Mouse (Mus musculus) kidney, postnatal 10 days (tissue): ENCODE measurements at regions not wholly inside any gene's neighbourhood (a gene's known extent, or its start where the extent isn't known, plus 50 kb on each side); places are given as distances from the start of the nearest gene placed in this dataset.

ENCODE experiments used
- DNase-seq: peaks from one replicate; pipeline ENCODE4 v3.0.0; 2021; ENCODE audit warnings: mixed read lengths

DNA sequence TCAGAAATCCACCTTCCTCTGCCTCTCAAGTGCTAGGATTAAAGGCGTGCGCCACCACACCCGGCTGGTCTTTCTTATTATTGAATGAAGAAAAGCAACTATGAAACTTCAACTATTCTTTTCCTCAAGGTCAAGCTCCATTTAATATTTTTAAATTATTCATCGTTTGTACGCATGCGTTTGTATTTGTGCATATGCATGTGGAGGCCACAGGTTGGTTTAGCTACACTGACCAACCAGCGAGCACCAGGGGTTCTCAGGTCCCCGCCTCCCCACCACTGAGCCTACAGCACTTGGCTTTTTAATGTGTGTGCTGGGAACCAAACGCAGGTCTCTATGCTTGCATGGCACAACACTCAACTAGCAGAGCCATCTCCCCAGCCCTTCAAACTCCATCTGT is 51.0 kb upstream of the Tmem252 start:
- DNase-seq: no peak

GRCm38 (mm10) chr19:24622309-24622708 is 51.5 kb upstream of the Tmem252 start:
- no peak for DNase-seq

- DNase-seq: peak; percentile 85
Measured at GRCm38 (mm10) chr19:24621610-24622220, 52.1 kb upstream of the Tmem252 start.

- DNase-seq: no peak
Measured at GRCm38 (mm10) chr19:24615762-24616310, 58.0 kb upstream of the Tmem252 start.

DNA sequence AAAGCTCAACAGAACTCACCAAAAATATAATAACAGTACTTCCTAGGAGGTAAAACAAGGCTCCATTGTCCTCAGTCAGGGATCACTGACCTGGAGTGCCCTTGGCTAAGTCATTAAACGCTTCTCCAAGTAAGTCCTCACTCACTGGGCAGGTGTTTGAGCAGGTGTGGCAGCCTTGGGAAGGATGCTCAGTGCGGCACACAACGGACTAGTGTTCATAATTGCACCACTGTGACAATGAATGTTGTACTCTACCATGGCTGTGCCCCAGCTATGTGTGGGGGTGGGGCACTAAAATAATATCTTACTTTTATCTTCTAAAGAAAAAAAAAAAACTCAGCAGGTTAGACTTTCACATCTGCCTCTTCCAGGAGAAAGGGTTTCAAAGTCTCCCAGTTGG is 52.2 kb upstream of the Pip5k1b start:
- DNase-seq: no peak

GRCm38 (mm10) chr19:24606390-24606976 is 50.8 kb upstream of the Pip5k1b start:
- DNase-seq: peak; percentile 14
